Comparison of ENCODE assay signal across 37 mouse cellular contexts in the genomic region with DNA sequence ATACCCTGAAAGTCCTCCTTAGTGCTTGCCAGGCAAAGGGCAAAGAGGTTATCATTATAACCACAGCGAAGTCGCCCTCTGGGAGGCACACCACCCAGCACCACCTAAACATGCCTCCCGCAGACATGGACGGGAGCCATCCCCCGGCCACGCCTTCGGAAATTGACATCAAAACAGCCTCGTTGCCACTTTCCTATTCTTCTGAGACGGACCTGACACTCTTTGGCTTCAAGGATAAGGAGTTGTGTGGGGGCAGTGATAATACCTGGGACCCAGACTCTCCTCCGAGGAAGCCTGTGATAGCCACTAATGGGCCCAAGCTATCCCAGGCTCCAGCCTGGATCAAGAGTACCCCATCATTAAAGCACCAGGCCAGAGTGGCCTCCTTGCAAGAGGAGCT. TPM values are rescaled to one million over a fixed set of nuclear protein-coding genes. Genes with fewer than 3 reads are reported as not detected.
"Had no signal": no experiment of that assay in that cellular context is flagged by ENCODE, and none has a peak within 500 bp of the region (broad histone marks: within the 10 kb centered on the region; RNA-seq: fewer than 3 reads in every experiment).

No protein-coding gene starts in this region.

- H3K9ac ChIP-seq: heart, embryonic 13.5 days; heart, embryonic 15.5 days; hindbrain, embryonic 12.5 days; hindbrain, embryonic 13.5 days; hindbrain, embryonic 14.5 days; hindbrain, embryonic 15.5 days; intestine, embryonic 15.5 days; kidney, embryonic 15.5 days had no signal

- H3K4me1 ChIP-seq: heart, embryonic 13.5 days; heart, embryonic 15.5 days; hindbrain, embryonic 10.5 days; hindbrain, embryonic 12.5 days; hindbrain, embryonic 13.5 days; hindbrain, embryonic 15.5 days; intestine, embryonic 15.5 days; kidney, embryonic 15.5 days had no signal

- H3K27me3 ChIP-seq: heart, embryonic 13.5 days; heart, embryonic 15.5 days; hindbrain, embryonic 12.5 days; hindbrain, embryonic 13.5 days; hindbrain, embryonic 15.5 days; intestine, embryonic 15.5 days; kidney, embryonic 15.5 days had no signal

- ATAC-seq: hindbrain, embryonic 16.5 days; hindbrain, postnatal 0 days; inflammation-experienced regulatory T-cells, adult 6 months; intestine, embryonic 15.5 days; intestine, embryonic 16.5 days; intestine, postnatal 0 days had no signal

- H3K4me2 ChIP-seq: heart, embryonic 11.5 days; heart, embryonic 13.5 days; heart, embryonic 15.5 days; hindbrain, embryonic 12.5 days; hindbrain, embryonic 13.5 days; hindbrain, embryonic 14.5 days; hindbrain, embryonic 15.5 days; intestine, embryonic 15.5 days; kidney, embryonic 15.5 days had no signal

- H3K27ac ChIP-seq: heart, embryonic 13.5 days; heart, embryonic 15.5 days; hindbrain, embryonic 10.5 days; hindbrain, embryonic 12.5 days; hindbrain, embryonic 13.5 days; hindbrain, embryonic 14.5 days; hindbrain, embryonic 15.5 days; hindbrain, postnatal 0 days; intestine, embryonic 15.5 days; kidney, embryonic 15.5 days; kidney, postnatal 0 days; layer of hippocampus, adult 2 months; left cerebral cortex, adult 2 months had no signal

- H3K4me3 ChIP-seq: heart, embryonic 13.5 days; heart, embryonic 15.5 days; hindbrain, embryonic 10.5 days; hindbrain, embryonic 12.5 days; hindbrain, embryonic 13.5 days; hindbrain, embryonic 15.5 days; intestine, embryonic 15.5 days; kidney, embryonic 15.5 days; layer of hippocampus, adult 2 months; left cerebral cortex, adult 2 months had no signal

- DNase-seq: heart, postnatal 10 days; heart, postnatal 36 days; heart, postnatal 4 days; kidney, adult 11 months; kidney, adult 18-20 months; kidney, adult 2 months; kidney, adult 8-10 months; kidney, postnatal 10 days; kidney, postnatal 14 days; kidney, postnatal 25 days; kidney, postnatal 36 days; kidney, postnatal 4 days; layer of hippocampus, adult 9-11 months; layer of hippocampus, postnatal 36 days had no signal

- H3K9me3 ChIP-seq: heart, embryonic 13.5 days; heart, embryonic 15.5 days; hindbrain, embryonic 10.5 days; hindbrain, embryonic 12.5 days; hindbrain, embryonic 13.5 days; hindbrain, embryonic 15.5 days; intestine, embryonic 15.5 days; kidney, embryonic 15.5 days had no signal

- H3K36me3 ChIP-seq: heart, embryonic 13.5 days; heart, embryonic 15.5 days; hindbrain, embryonic 10.5 days; hindbrain, embryonic 12.5 days; hindbrain, embryonic 13.5 days; intestine, embryonic 15.5 days; kidney, embryonic 15.5 days had no signal

RNA-seq across cellular contexts. Expression of a gene that starts 13.0 kb away (rescaled TPM):
- total RNA-seq: heart, postnatal 10 days; heart, postnatal 25 days; hematopoietic stem cell, adult 5-6 weeks had no signal
- polyA plus RNA-seq: intestine, embryonic 14.5 days; large intestine, adult 2 months had no signal

RNA-seq across cellular contexts. Expression of a gene that starts 45.2 kb away (rescaled TPM):
- polyA plus RNA-seq: heart, embryonic 11.5 days; heart, embryonic 15.5 days; heart, embryonic 16.5 days; hindbrain, embryonic 14.5 days; hindbrain, embryonic 16.5 days; intestine, embryonic 15.5 days; intestine, embryonic 16.5 days; kidney, embryonic 15.5 days had no signal
